Mouse (Mus musculus) olfactory bulb, adult 2 months (tissue): ENCODE data around the gene Tbx2. TPM values are rescaled to one million over a fixed set of nuclear protein-coding genes. Genes with fewer than 3 reads are reported as not detected.

Source experiments
- H3K27ac ChIP-seq: fragments of 200-500 bp; 2 replicates; pipeline ENCODE4 v1.5.1; 2012; ENCODE audit warnings: low read depth, low read length; ENCODE audit not compliant: insufficient read depth
- H3K4me1 ChIP-seq: fragments of 200-500 bp; 2 replicates; pipeline ENCODE4 v1.6.1; 2012; ENCODE audit warnings: low read length; ENCODE audit not compliant: control insufficient read depth, insufficient read depth
- H3K4me3 ChIP-seq: fragments of 200-500 bp; 2 replicates; pipeline ENCODE4 v1.5.1; 2012; ENCODE audit warnings: mild to moderate bottlenecking, low read depth, low read length, moderate library complexity; ENCODE audit not compliant: insufficient read depth
- CTCF ChIP-seq: fragments of 200-500 bp; IDR thresholded peaks from 2 replicates; pipeline ENCODE4 v1.5.1; 2012; ENCODE audit warnings: low read depth, mild to moderate bottlenecking, low read length, moderate library complexity; ENCODE audit not compliant: insufficient read depth
- POLR2A ChIP-seq: fragments of 200-500 bp; IDR thresholded peaks from 2 replicates; pipeline ENCODE4 v1.6.1; 2012; ENCODE audit warnings: mild to moderate bottlenecking, low read depth, low read length, moderate library complexity; ENCODE audit not compliant: insufficient read depth
- WGBS: fragments of 180-500 bp; shearing (Covaris S2); methylation state at CpG from one replicate; pipeline ENCODE4 v1.1.7; 2018; 5-methylcytosine and 5-hydroxymethylcytosine counted together
- polyA plus RNA-seq: library from polyadenylated mRNA; stranded (reverse); fragments of >200 nt; gene quantifications from 2 replicates; pipeline ENCODE4 v1.2.4, GENCODE M21; 2012; ENCODE audit warnings: low replicate concordance; ENCODE audit not compliant: missing spikeins, insufficient read depth, insufficient read length

Tbx2 gene
- polyA plus RNA-seq, 1 experiment = not detected

GRCm38 (mm10) chr11:85842596-85843346 is 10.4 kb downstream of the Tbx2 start:
- Histone ChIP-seq H3K4me3 (no peak overlapping the region), H3K4me1 (peaks cover 19% of the 10 kb centered on the region), H3K27ac (no peak overlapping the region)
- 10% methylated on average over 24 of the region's 24 CpGs for WGBS
- TF ChIP-seq CTCF = no peak
- TF ChIP-seq POLR2A = no peak

DNA sequence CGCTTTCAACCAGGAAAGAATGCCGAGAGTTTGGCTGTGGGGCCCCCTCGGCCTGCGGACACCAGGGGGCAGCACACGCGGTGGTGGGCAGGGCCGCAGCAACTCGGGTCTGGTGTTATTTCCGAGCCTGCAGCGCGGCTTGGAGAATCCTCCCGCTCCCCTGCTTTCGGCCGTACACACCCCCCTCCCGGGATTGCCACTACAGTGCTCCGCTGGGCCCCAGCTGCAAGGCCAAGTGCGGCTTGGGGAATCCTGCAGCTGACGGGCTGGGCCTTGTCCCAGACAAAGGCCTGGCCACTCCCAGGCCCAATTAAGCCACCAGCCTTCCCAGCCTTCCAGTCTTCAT is 11.0 kb downstream of the Tbx2 start:
- TF ChIP-seq POLR2A (no peak), CTCF (peak; percentile 67)
- under 1% methylated on average over 18 of the region's 18 CpGs for WGBS
- Histone ChIP-seq H3K4me3 (no peak overlapping the region), H3K4me1 (peaks cover 15% of the 10 kb centered on the region), H3K27ac (no peak overlapping the region)

GRCm38 (mm10) chr11:85844144-85844965 is 12.0 kb downstream of the Tbx2 start:
- H3K4me3 ChIP-seq = peak overlapping the region; percentile 22
- H3K4me1 ChIP-seq = peaks cover 15% of the 10 kb centered on the region
- H3K27ac ChIP-seq = no peak overlapping the region
- WGBS = 2% methylated on average over 54 of the region's 54 CpGs
- TF ChIP-seq CTCF (peak; percentile 73), POLR2A (no peak)

DNA sequence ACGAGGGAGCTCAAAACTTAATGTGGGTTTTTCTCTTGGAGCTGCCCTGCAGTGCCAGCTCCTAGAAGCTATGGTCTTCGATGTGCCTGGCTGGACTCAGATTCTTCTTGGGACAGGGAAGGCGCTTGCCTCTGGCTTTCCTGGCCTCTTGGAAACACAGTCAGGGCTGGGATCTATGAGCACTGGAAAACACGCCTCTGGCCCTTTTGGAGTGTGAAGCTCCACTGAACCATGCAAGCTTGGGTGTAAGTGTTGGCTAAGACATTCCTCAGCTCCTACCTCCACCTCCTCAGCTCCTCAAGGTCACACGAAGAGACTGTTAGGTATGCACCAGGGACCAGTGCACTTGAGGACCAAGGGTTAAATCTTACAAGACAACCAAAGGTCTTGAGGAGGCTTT is 12.6 kb downstream of the Tbx2 start:
- H3K4me3 ChIP-seq = no peak overlapping the region
- no peak overlapping the region for H3K27ac ChIP-seq
- no peak for TF ChIP-seq CTCF
- TF ChIP-seq POLR2A = no peak
- WGBS = 57% methylated on average over 5 of the region's 5 CpGs
- H3K4me1 ChIP-seq = peaks cover 15% of the 10 kb centered on the region

GRCm38 (mm10) chr11:85845921-85846320 is 13.6 kb downstream of the Tbx2 start:
- WGBS = 48% methylated on average over 5 of the region's 5 CpGs
- no peak for TF ChIP-seq POLR2A
- TF ChIP-seq CTCF = no peak

GRCm38 (mm10) chr11:85846509-85846908 is 14.2 kb downstream of the Tbx2 start:
- H3K4me3 ChIP-seq = no peak overlapping the region
- WGBS = 81% methylated on average over 4 of the region's 4 CpGs
- H3K27ac ChIP-seq = no peak overlapping the region
- TF ChIP-seq POLR2A (no peak), CTCF (no peak)
- peaks cover 12% of the 10 kb centered on the region for H3K4me1 ChIP-seq

More at GRCm38 (mm10) chr11:85845921-85846320, 13.6 kb downstream of the Tbx2 start:
- Histone ChIP-seq H3K4me1 (peaks cover 12% of the 10 kb centered on the region), H3K4me3 (no peak overlapping the region), H3K27ac (no peak overlapping the region)

DNA sequence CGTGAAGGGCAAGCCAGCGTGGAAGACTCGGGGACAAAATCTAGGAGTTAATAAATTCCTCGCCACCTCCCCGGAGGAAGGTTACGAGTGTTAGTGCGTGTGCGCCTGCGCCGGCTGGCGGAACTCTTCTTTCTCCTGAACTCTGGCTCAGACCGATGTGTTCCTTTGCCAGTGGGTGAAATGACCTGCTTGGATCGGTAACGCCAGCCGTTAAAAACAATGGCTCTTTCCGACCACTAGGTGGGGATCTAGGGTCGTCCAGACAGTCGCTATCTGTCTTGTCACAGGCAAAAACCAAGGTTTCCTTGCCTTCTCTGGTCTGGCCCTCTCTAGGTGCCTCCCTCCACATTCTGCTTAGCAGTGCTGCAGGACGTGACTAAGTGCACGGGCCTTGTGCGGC is 16.7 kb downstream of the Tbx2 start:
- peak; percentile 51; the same call in 1 of the 2 replicates for TF ChIP-seq CTCF
- TF ChIP-seq POLR2A = no peak
- Histone ChIP-seq H3K4me3 (no peak overlapping the region; the same call in 1 of the 2 replicates), H3K27ac (no peak overlapping the region), H3K4me1 (peaks cover 3% of the 10 kb centered on the region; the same call in 1 of the 2 replicates)
- WGBS = 9% methylated on average over 21 of the region's 21 CpGs

- TF ChIP-seq CTCF = no peak
- no peak for TF ChIP-seq POLR2A
- H3K4me1 ChIP-seq = no peaks in the 10 kb centered on the region
- no peak within 1 kb of the TSS for H3K4me3 ChIP-seq
- H3K27ac ChIP-seq = no peak within 1 kb of the TSS
- WGBS = 93% methylated on average over 6 of the region's 6 CpGs
These were observed 17.9 kb downstream of the Tbx2 start, which contains the start of gene Gm11444 for GRCm38 (mm10) chr11:85850233-85850632. TSS of gene Gm11444 (minus strand) at chr11:85850333.

GRCm38 (mm10) chr11:85850758-85851157 is 18.4 kb downstream of the Tbx2 start:
- H3K27ac ChIP-seq = no peak overlapping the region
- no peak overlapping the region for H3K4me3 ChIP-seq
- H3K4me1 ChIP-seq = no peaks in the 10 kb centered on the region
- no peak for TF ChIP-seq CTCF
- TF ChIP-seq POLR2A = no peak
- WGBS = 44% methylated on average over 6 of the region's 6 CpGs
